Mouse (Mus musculus): ENCODE data around the gene Dupd1. TPM values are rescaled to one million over a fixed set of nuclear protein-coding genes. Genes with fewer than 3 reads are reported as not detected.
"Not testable (repeated sequence)": the region's sequence is repeated elsewhere in the genome, so short reads cannot be mapped to it uniquely, and the experiment has no call there.

Dupd1 gene
- polyA plus RNA-seq, 1 experiment from 2014 or later, result not detected

DNA sequence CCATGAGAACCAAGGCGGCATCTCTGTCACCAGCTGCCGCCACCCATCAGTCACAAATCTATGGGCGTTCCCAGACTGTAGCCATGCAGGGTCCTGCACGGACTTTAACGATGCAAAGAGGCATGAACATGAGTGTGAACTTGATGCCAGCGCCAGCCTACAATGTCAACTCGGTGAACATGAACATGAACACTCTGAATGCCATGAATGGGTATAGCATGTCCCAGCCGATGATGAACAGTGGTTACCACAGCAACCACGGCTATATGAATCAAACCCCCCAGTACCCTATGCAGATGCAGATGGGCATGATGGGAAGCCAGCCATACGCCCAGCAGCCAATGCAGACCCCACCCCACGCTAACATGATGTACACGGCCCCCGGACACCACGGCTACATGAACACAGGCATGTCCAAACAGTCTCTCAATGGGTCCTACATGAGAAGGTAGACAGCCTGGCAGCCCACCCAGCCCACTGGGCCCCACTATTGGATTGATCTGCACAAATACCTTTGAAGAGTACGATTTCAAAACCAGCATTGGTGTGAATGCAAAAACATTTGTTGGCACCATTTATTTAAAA, 43.9 kb downstream of the Dupd1 start:
- not testable (repeated sequence) for H3K9me3 ChIP-seq (ENCODE audit: control insufficient read depth, low read length); H3K27ac ChIP-seq (ENCODE audit: low read depth, low read length); H3K4me2 ChIP-seq; H3K4me3 ChIP-seq (ENCODE audit: low read depth, low read length); H3K4me1 ChIP-seq (ENCODE audit: control insufficient read depth, insufficient read depth, low read length); ATAC-seq (ENCODE audit: low FRiP score); H3K9ac ChIP-seq (ENCODE audit: low read length); H3K27me3 ChIP-seq (ENCODE audit: control insufficient read depth, insufficient read depth, low read length); DNase-seq (ENCODE audit: low spot score, missing footprints)
- peaks cover 10% of the 10 kb centered on the region; the same call in 1 of the 2 replicates for H3K36me3 ChIP-seq (ENCODE audit: control insufficient read depth, insufficient read depth, low read length)
- WGBS, result 96% methylated on average over 15 of the region's 15 CpGs

- ATAC-seq (ENCODE audit: low FRiP score) (no peak), DNase-seq (ENCODE audit: low spot score, missing footprints) (no peak)
- 90% methylated on average over 11 of the region's 11 CpGs for WGBS
- H3K4me3 ChIP-seq (ENCODE audit: low read depth, low read length), result no peak overlapping the region
- no peaks in the 10 kb centered on the region for H3K27me3 ChIP-seq (ENCODE audit: control insufficient read depth, insufficient read depth, low read length)
- no peaks in the 10 kb centered on the region for H3K9me3 ChIP-seq (ENCODE audit: control insufficient read depth, low read length)
- no peak overlapping the region for H3K9ac ChIP-seq (ENCODE audit: low read length)
- H3K4me2 ChIP-seq, result no peak overlapping the region
- H3K36me3 ChIP-seq (ENCODE audit: control insufficient read depth, insufficient read depth, low read length), result peaks cover 10% of the 10 kb centered on the region; the same call in 1 of the 2 replicates
- H3K27ac ChIP-seq (ENCODE audit: low read depth, low read length), result no peak overlapping the region
- H3K4me1 ChIP-seq (ENCODE audit: control insufficient read depth, insufficient read depth, low read length), result no peaks in the 10 kb centered on the region
These were observed 44.5 kb downstream of the Dupd1 start for GRCm38 (mm10) chr14:21669633-21670421.

- Histone ChIP-seq H3K9me3 (ENCODE audit: control insufficient read depth, low read length) (no peaks in the 10 kb centered on the region), H3K27me3 (ENCODE audit: control insufficient read depth, insufficient read depth, low read length) (no peaks in the 10 kb centered on the region), H3K27ac (ENCODE audit: low read depth, low read length) (no peak overlapping the region), H3K9ac (ENCODE audit: low read length) (no peak overlapping the region), H3K4me3 (ENCODE audit: low read depth, low read length) (no peak overlapping the region), H3K36me3 (ENCODE audit: control insufficient read depth, insufficient read depth, low read length) (peaks cover 10% of the 10 kb centered on the region; the same call in 1 of the 2 replicates), H3K4me2 (no peak overlapping the region), H3K4me1 (ENCODE audit: control insufficient read depth, insufficient read depth, low read length) (no peaks in the 10 kb centered on the region)
- no peak for DNase-seq (ENCODE audit: low spot score, missing footprints)
- no peak for ATAC-seq (ENCODE audit: low FRiP score)
- 95% methylated on average over 11 of the region's 11 CpGs for WGBS
These were observed 45.2 kb downstream of the Dupd1 start for GRCm38 (mm10) chr14:21669218-21669617.

GRCm38 (mm10) chr14:21662465-21663142, 51.8 kb downstream of the Dupd1 start:
- Histone ChIP-seq H3K9ac (ENCODE audit: low read length) (no peak overlapping the region), H3K9me3 (ENCODE audit: control insufficient read depth, low read length) (no peaks in the 10 kb centered on the region), H3K4me1 (ENCODE audit: control insufficient read depth, insufficient read depth, low read length) (no peaks in the 10 kb centered on the region), H3K4me3 (ENCODE audit: low read depth, low read length) (no peak overlapping the region), H3K27me3 (ENCODE audit: control insufficient read depth, insufficient read depth, low read length) (no peaks in the 10 kb centered on the region), H3K36me3 (ENCODE audit: control insufficient read depth, insufficient read depth, low read length) (peaks cover 5% of the 10 kb centered on the region; the same call in 1 of the 2 replicates), H3K27ac (ENCODE audit: low read depth, low read length) (no peak overlapping the region), H3K4me2 (no peak overlapping the region)
- 87% methylated on average over 8 of the region's 8 CpGs for WGBS
- ATAC-seq (ENCODE audit: low FRiP score), result no peak
- DNase-seq (ENCODE audit: low spot score, missing footprints), result no peak

DNA sequence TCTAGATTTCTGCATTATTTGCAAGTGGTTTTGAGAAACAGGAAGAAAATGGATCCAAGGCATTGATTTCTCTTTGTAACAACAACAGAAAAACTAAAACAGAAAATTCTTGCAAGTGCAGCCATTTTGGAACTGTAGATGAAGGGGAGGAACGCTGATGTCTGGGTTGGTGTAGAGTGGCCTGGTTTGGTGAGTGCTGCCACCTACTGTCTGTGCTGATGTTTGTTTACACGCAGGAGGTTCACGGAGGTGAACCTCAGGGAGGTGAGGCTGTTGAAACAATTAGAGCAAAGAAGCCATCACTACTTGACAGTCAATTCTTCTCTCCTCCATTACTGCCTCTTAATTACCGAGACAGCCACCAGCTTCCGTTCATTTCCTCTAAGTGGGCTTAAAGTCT, 54.7 kb downstream of the Dupd1 start:
- no peaks in the 10 kb centered on the region for H3K9me3 ChIP-seq (ENCODE audit: control insufficient read depth, low read length)
- ATAC-seq (ENCODE audit: low FRiP score), result 0 out of 2 replicates have a peak, but pooled peaks have one; percentile 67
- no peaks in the 10 kb centered on the region for H3K4me1 ChIP-seq (ENCODE audit: control insufficient read depth, insufficient read depth, low read length)
- H3K36me3 ChIP-seq (ENCODE audit: control insufficient read depth, insufficient read depth, low read length), result peaks cover 5% of the 10 kb centered on the region; the same call in 1 of the 2 replicates
- no peak overlapping the region for H3K27ac ChIP-seq (ENCODE audit: low read depth, low read length)
- no peak overlapping the region for H3K4me2 ChIP-seq
- no peak overlapping the region for H3K9ac ChIP-seq (ENCODE audit: low read length)
- WGBS, result 38% methylated on average over 5 of the region's 5 CpGs
- H3K4me3 ChIP-seq (ENCODE audit: low read depth, low read length), result no peak overlapping the region
- H3K27me3 ChIP-seq (ENCODE audit: control insufficient read depth, insufficient read depth, low read length), result no peaks in the 10 kb centered on the region
- DNase-seq (ENCODE audit: low spot score, missing footprints), result no peak

DNA sequence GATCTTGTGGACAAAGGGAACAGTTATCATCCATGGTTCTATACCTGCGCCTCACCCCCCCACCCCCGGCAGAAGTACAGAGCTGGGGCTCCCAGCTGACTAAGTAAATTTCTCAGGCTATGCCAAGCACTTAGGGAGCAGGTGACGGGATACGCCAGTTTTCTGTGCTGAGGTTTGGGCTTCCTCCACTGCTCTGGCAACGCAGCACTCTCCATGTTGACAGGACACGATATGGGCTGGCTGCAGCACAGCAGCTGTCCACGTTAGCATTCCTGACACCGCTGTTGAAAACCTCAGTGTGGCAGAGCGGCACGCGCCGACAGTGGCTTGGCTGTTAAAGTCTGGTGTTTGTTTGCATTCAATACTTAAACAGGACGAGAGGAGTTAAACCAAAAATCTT, 55.2 kb downstream of the Dupd1 start:
- Histone ChIP-seq H3K27ac (ENCODE audit: low read depth, low read length) (no peak overlapping the region), H3K9me3 (ENCODE audit: control insufficient read depth, low read length) (no peaks in the 10 kb centered on the region), H3K9ac (ENCODE audit: low read length) (no peak overlapping the region), H3K27me3 (ENCODE audit: control insufficient read depth, insufficient read depth, low read length) (no peaks in the 10 kb centered on the region), H3K4me1 (ENCODE audit: control insufficient read depth, insufficient read depth, low read length) (no peaks in the 10 kb centered on the region), H3K4me3 (ENCODE audit: low read depth, low read length) (no peak overlapping the region), H3K36me3 (ENCODE audit: control insufficient read depth, insufficient read depth, low read length) (peaks cover 5% of the 10 kb centered on the region; the same call in 1 of the 2 replicates), H3K4me2 (no peak overlapping the region)
- DNase-seq (ENCODE audit: low spot score, missing footprints) (no peak), ATAC-seq (ENCODE audit: low FRiP score) (0 out of 2 replicates have a peak, but pooled peaks have one; percentile 40)
- 85% methylated on average over 13 of the region's 13 CpGs for WGBS

DNA sequence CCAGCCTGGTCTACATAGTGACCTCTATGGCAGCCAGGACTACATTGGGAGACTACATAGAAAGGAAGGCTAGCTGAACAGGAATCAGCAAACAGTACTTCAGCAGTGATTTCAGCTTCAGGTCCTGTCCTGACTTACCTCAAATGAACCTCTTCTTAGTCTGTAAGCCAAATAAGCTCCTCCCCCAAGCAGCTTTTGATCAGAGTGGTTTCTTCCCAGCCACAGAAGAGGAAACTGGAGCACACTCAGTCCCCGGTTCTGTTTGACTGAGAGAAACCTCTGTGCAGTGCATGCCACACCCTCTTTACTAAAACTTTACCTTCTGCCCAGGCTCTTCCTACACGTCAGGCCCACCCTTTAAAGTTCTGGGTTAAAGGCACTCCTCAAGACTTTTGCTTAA, 60.6 kb downstream of the Dupd1 start:
- 81% methylated on average over 2 of the region's 2 CpGs for WGBS

DNA sequence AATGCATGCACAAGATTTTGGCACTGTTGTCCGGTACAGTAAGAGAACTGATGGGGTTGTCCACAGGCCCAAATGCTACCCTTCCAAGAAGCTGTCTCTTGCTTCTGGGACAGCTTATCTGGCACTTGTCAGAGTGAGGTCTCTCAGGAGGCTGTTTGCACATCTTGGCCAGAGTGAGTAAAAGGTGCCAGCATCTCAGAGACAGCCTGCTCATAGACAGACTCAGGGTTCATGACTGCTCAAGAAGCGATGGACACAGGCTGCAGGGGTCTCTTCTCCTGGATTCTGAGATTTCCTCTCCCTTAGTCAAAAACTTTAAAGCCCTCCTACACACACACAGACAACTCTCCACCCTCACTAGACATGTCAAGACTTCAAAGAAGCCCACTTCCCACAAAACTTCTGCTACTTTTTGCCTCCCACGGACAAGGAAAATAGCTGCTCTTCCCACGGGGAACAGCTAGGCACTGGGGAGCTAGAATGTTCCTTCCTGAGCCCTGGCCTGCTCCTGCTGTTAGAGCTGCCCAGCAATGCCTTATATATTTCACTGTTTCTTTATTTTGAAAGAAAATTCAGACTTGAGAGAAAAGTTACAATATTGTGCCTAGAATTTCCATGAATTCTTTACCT, 73.5 kb downstream of the Dupd1 start:
- no peak for ATAC-seq (ENCODE audit: low FRiP score)
- no peaks in the 10 kb centered on the region for H3K9me3 ChIP-seq (ENCODE audit: control insufficient read depth, low read length)
- H3K9ac ChIP-seq (ENCODE audit: low read length), result no peak overlapping the region
- WGBS, result 87% methylated on average over 4 of the region's 4 CpGs
- H3K4me1 ChIP-seq (ENCODE audit: control insufficient read depth, insufficient read depth, low read length), result peaks cover 4% of the 10 kb centered on the region; the same call in 1 of the 2 replicates
- no peak for DNase-seq (ENCODE audit: low spot score, missing footprints)
- H3K4me3 ChIP-seq (ENCODE audit: low read depth, low read length), result no peak overlapping the region
- no peaks in the 10 kb centered on the region for H3K27me3 ChIP-seq (ENCODE audit: control insufficient read depth, insufficient read depth, low read length)
- no peak overlapping the region for H3K27ac ChIP-seq (ENCODE audit: low read depth, low read length)
- no peak overlapping the region for H3K4me2 ChIP-seq
- H3K36me3 ChIP-seq (ENCODE audit: control insufficient read depth, insufficient read depth, low read length), result no peaks in the 10 kb centered on the region

More for the DNA sequence above, 60.6 kb downstream of the Dupd1 start:
- Histone ChIP-seq H3K27me3 (ENCODE audit: control insufficient read depth, insufficient read depth, low read length) (no peaks in the 10 kb centered on the region), H3K9me3 (ENCODE audit: control insufficient read depth, low read length) (no peaks in the 10 kb centered on the region), H3K9ac (ENCODE audit: low read length) (no peak overlapping the region), H3K4me2 (no peak overlapping the region), H3K4me3 (ENCODE audit: low read depth, low read length) (no peak overlapping the region), H3K36me3 (ENCODE audit: control insufficient read depth, insufficient read depth, low read length) (no peaks in the 10 kb centered on the region), H3K4me1 (ENCODE audit: control insufficient read depth, insufficient read depth, low read length) (no peaks in the 10 kb centered on the region), H3K27ac (ENCODE audit: low read depth, low read length) (no peak overlapping the region)
- no peak for ATAC-seq (ENCODE audit: low FRiP score)
- no peak for DNase-seq (ENCODE audit: low spot score, missing footprints)

Data from midbrain, embryonic 11.5 days (tissue).